9 mouse cellular contexts compared by ENCODE assay signal in the genomic region with DNA sequence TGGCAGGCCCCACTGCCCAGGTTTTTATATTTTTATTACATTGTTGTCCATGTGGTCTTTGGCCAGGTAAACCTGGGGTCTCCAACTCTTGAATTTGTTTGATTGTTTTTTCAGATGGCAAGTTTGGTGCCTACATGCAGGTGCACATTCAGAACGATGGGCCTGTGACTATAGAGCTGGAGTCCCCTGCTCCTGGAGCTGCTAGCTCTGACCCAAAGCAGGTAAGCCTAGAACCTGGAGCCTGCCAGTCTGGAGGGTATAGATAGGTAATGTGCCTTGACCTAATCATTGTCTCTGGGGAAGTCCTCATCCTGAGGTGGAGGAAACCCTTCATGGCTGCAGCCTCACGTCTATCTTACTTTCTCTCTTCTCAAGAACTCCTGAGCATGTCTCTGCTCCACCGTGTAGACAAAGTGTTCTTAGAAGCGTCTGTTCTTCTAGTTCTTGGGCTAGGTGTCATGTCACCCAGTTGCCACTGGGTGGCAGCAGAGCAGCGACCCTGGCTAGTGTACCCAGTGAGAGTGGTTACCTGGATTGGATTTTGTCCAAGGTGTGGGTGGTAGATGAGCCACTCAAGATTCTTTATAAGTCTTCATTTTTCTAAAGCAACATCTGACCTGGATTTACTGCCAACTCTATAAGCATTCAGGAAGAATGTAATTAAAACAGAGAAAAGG. TPM values are rescaled to one million over a fixed set of nuclear protein-coding genes. Genes with fewer than 3 reads are reported as not detected.
DNase-seq lines count a peak whose midpoint lies in the region; ATAC-seq lines count a peak whose summit lies in the region.
"Had no signal": no experiment of that assay in that cellular context is flagged by ENCODE, and none has a peak within 500 bp of the region (broad histone marks: within the 10 kb centered on the region; RNA-seq: fewer than 3 reads in every experiment).

No protein-coding gene starts in this region.

- ATAC-seq in activated CD4-positive, CD25-positive, alpha-beta regulatory T cell, adult 4 months: peak; percentile 82
- ATAC-seq in common myeloid progenitor, adult 5-6 weeks (replicated peaks; ENCODE audit: low read depth, poor library complexity, severe bottlenecking): peak; percentile 85
- ATAC-seq in midbrain, embryonic 14.5 days (ENCODE audit: low FRiP score, low TSS enrichment): peak; percentile 55; the same call in 1 of the 2 replicates

- intact Hi-C loops in gastrocnemius, postnatal 14 days (cut with DNase I; ENCODE audit: low total_unique reads): loop anchor here (5.0 kb wide), 1 partner anchor 232 kb away; no protein-coding TSS in a partner anchor
- intact Hi-C loops in left cerebral cortex, postnatal 25 days (cut with DNase I): loop anchor here (1.0 to 10.0 kb wide), 5 partner anchors 12 to 952 kb away; no protein-coding TSS in a partner anchor

- H3K4me2 ChIP-seq in midbrain, embryonic 14.5 days (ENCODE audit: low read length): no peak overlapping the region
- H3K4me2 ChIP-seq: embryonic facial prominence, embryonic 12.5 days had no signal

- no peaks in the 10 kb centered on the region for H3K27me3 ChIP-seq in midbrain, embryonic 14.5 days (ENCODE audit: control insufficient read depth, insufficient read depth, low read length)
- no peaks in the 10 kb centered on the region for H3K27me3 ChIP-seq in splenic B cell, adult 2 months (ENCODE audit: control insufficient read depth, insufficient read depth, low read length, poor library complexity, severe bottlenecking)
- H3K27me3 ChIP-seq: embryonic facial prominence, embryonic 12.5 days had no signal

- H3K27ac ChIP-seq in midbrain, embryonic 14.5 days (replicated peaks; ENCODE audit: low read depth, low read length): no peak overlapping the region
- H3K27ac ChIP-seq: embryonic facial prominence, embryonic 12.5 days had no signal

- DNase-seq in 416B (ENCODE audit: low read depth): peak; percentile 56
- DNase-seq in gastrocnemius, postnatal 14 days: peak; percentile 38
- DNase-seq in kidney, adult 18-20 months: peak; percentile 59
- DNase-seq in left cerebral cortex, postnatal 25 days (ENCODE audit: low spot score in 2 of 2): peak; percentile 74 to 81
- DNase-seq in midbrain, embryonic 14.5 days: peak; percentile 88
- peak; percentile 63 for DNase-seq in splenic B cell, adult 2 months (ENCODE audit: low read depth, low spot score)

- WGBS in midbrain, embryonic 14.5 days: 19% methylated on average over 5 of the region's 5 CpGs

- H3K9me3 ChIP-seq in midbrain, embryonic 14.5 days (ENCODE audit: control insufficient read depth, low read length): no peaks in the 10 kb centered on the region
- H3K9me3 ChIP-seq: embryonic facial prominence, embryonic 12.5 days had no signal

- H3K4me3 ChIP-seq in midbrain, embryonic 14.5 days (replicated peaks; ENCODE audit: low read depth, low read length): no peak overlapping the region
- H3K4me3 ChIP-seq: embryonic facial prominence, embryonic 12.5 days had no signal

- H3K36me3 ChIP-seq in midbrain, embryonic 14.5 days (ENCODE audit: control insufficient read depth, insufficient read depth, low read length): no peaks in the 10 kb centered on the region
- no peaks in the 10 kb centered on the region for H3K36me3 ChIP-seq in splenic B cell, adult 2 months (ENCODE audit: control insufficient read depth, insufficient read depth, low read length, poor library complexity, severe bottlenecking)
- H3K36me3 ChIP-seq: embryonic facial prominence, embryonic 12.5 days had no signal

- H3K9ac ChIP-seq in midbrain, embryonic 14.5 days (replicated peaks; ENCODE audit: low read length): no peak overlapping the region
- H3K9ac ChIP-seq: embryonic facial prominence, embryonic 12.5 days had no signal

- no peaks in the 10 kb centered on the region for H3K4me1 ChIP-seq in midbrain, embryonic 14.5 days (ENCODE audit: control insufficient read depth, insufficient read depth, low read length)
- H3K4me1 ChIP-seq: embryonic facial prominence, embryonic 12.5 days had no signal

RNA-seq across cellular contexts. Expression of gene Dtd1, which starts 36.1 kb away (rescaled TPM):
- polyA plus RNA-seq in activated CD4-positive, CD25-positive, alpha-beta regulatory T cell, adult 4 months (2017; shearing (Covaris generic)): 10 to 100 TPM; 65.4 to 72.3 TPM
- 54.3 and 56.6 TPM in 2 replicates for total RNA-seq in common myeloid progenitor, adult 5-6 weeks (2017)
- total RNA-seq in gastrocnemius, postnatal 14 days (2021): 10 to 100 TPM; 12.1 to 12.5 TPM
- 10 to 100 TPM; 57.8 to 58.3 TPM for total RNA-seq in left cerebral cortex, postnatal 25 days (2021)
- polyA plus RNA-seq in midbrain, embryonic 14.5 days (2014; fragmentation: Nextera tagmentation; extraction: Ambion mirVana): 118 and 146 TPM in 2 replicates

RNA-seq across cellular contexts. Expression of gene Smim26, which starts 41.9 kb away (rescaled TPM):
- polyA plus RNA-seq in activated CD4-positive, CD25-positive, alpha-beta regulatory T cell, adult 4 months (2017; shearing (Covaris generic)): 10 to 100 TPM; 25.8 to 27.3 TPM
- total RNA-seq in common myeloid progenitor, adult 5-6 weeks (2017): 4.7 and 29.2 TPM in 2 replicates
- total RNA-seq in gastrocnemius, postnatal 14 days (2021): 10 to 100 TPM; 48.2 to 59.3 TPM
- total RNA-seq in left cerebral cortex, postnatal 25 days (2021): 10 to 100 TPM; 49.7 to 51.4 TPM
- polyA plus RNA-seq in midbrain, embryonic 14.5 days (2014; fragmentation: Nextera tagmentation; extraction: Ambion mirVana): 55.4 and 70.5 TPM in 2 replicates

Comparison
In these comparisons a context has a peak if more than half of its experiments do, and no peak if none do; other contexts are left out.
1. DNase-seq: peak in every context shown above with its lines; median percentile 88 in midbrain, embryonic 14.5 days; 78 in left cerebral cortex, postnatal 25 days; 63 in splenic B cell, adult 2 months; 59 in kidney, adult 18-20 months; 56 in 416B; 38 in gastrocnemius, postnatal 14 days.